Mouse (Mus musculus) liver, adult 2 months (tissue): ENCODE results near the gene Cnst.

Source experiments
- CTCF ChIP-seq: fragments of 200-500 bp; IDR thresholded peaks from 2 replicates; pipeline ENCODE4 v1.5.1; 2011; ENCODE audit warnings: low read depth, low read length, control low read depth
- POLR2A ChIP-seq: fragments of 200-500 bp; IDR thresholded peaks from 2 replicates; pipeline ENCODE4 v1.6.1; 2011; ENCODE audit warnings: low read length, control low read depth; ENCODE audit not compliant: insufficient read depth; ENCODE audit errors: extremely low read depth

DNA sequence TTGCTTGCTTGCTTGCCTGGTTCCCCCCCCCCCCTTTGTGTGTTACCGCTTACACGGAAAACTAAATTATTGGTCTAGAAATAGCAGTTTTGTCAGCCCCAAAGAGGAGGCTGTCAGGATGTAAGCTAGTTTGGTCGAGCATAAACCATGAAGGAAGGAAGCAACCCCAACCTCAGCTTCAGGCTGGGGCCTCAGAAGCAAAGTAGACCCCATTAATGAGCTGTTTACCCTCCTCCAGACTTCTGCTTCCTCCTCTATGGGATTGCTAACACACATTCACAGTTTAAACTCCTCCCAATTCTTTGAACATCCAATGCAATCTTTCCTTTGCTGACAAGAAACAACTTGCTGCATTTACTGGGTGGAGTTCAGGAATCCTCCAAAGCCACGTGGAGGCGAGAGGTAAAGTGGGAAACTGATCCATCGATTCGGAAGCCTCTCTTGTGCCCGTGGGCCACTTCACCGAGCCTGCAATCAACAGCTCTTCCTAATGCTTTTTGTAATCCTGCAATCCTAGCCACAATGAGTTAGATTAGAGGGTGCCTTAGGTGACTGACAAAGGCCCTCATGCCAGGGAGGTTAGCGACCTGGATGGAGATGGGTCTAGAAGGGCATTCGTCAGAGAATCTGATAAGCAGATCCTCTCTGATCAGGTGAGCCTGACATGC lies 86.7 kb downstream of the Cnst start:
- TF ChIP-seq CTCF (no peak), POLR2A (no peak)
